Mouse (Mus musculus) liver, postnatal 0 days (tissue): ENCODE data around the gene A3galt2.

ENCODE experiments used
- CTCF ChIP-seq: sonication (generic); IDR thresholded peaks from 2 replicates; pipeline ENCODE4 v1.5.1; 2016; ENCODE audit warnings: antibody characterized with exemption, low read depth
- EP300 ChIP-seq: IDR thresholded peaks from 2 replicates; pipeline ENCODE4 v1.6.1; 2016; ENCODE audit warnings: antibody characterized with exemption, low read depth, mild to moderate bottlenecking

GRCm38 (mm10) chr4:128734721-128735671 lies 20.2 kb upstream of the A3galt2 start:
- no peak for TF ChIP-seq CTCF
- no peak for TF ChIP-seq EP300
